Mouse (Mus musculus): Measurements from ENCODE around the gene Crygs.

- TF ChIP-seq POLR2A (IDR thresholded peaks at IDR 0.05; ENCODE audit: low read depth, low read length) (no peak), CTCF (conservative IDR thresholded peaks at IDR 0.05; ENCODE audit: insufficient read depth, insufficient read length, low read depth, low read length) (no peak)
These were observed 37.0 kb upstream of the Crygs start for GRCm38 (mm10) chr16:22848331-22848730.
